Mouse (Mus musculus): Measurements from ENCODE around the gene Als2cl. TPM values are rescaled to one million over a fixed set of nuclear protein-coding genes. Genes with fewer than 3 reads are reported as not detected.

Als2cl gene
- total RNA-seq (2014; rRNA removed) = 5.8 and 9.0 TPM in 2 replicates
- 1.2 and 1.6 TPM in 2 replicates for polyA plus RNA-seq (2015; fragmentation: Nextera tagmentation; extraction: Ambion mirVana)

DNA sequence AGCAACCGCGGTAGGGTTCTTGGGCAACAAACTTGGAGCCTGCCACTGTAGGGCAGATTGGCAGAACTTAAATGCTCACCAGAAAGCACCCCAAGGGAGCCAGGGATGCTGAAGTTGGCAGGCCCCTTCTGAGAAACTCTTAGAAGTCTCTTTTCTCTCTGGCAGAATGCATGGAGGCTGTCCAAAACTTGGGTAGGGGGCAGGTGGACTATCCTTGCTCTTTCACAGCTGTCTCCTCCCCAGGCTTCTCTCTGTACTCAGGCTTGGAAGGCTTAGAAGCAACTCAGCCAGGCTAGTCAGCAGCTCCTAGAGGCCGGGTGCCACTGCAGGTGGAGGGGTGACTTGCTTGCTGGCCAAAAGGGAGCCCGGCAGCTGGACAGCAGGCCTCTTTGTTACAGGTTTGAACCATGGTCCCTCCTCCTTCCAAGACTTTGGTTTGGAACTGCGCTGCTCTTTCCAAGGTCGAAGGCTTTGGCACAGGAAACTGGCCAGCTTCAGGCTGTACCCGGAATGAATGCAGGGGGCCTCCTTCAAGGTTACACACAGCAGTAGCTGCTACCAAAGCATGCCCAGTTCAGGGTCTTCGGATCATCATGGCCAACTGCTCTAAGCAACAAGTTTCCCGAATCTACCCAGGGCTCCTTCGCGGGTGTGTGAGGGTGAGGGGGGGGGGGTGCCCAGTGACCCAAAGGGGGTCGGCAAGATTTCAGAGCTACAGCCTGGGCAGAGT lies at the start of gene Als2cl:
Gene Als2cl, plus strand, starts transcription at position 680 of the 730 bp plus-strand sequence.
- no peaks in the 10 kb centered on the region for H3K36me3 ChIP-seq (ENCODE audit: insufficient read depth, low read length)
- peak within 1 kb of the TSS; percentile 25 for H3K9ac ChIP-seq (replicated peaks; ENCODE audit: low read length, poor library complexity, severe bottlenecking)
- H3K4me2 ChIP-seq (ENCODE audit: low read depth, low read length, poor library complexity, severe bottlenecking) = peak within 1 kb of the TSS; percentile 92
- TF ChIP-seq CTCF (IDR thresholded peaks at IDR 0.05) = no peak
- H3K9me3 ChIP-seq (ENCODE audit: low read length) = no peaks in the 10 kb centered on the region
- DNase-seq (ENCODE audit: low spot score) (peak; percentile 69), ATAC-seq (ENCODE audit: low FRiP score) (peak; percentile 26; the same call in 1 of the 2 replicates)
- H3K4me1 ChIP-seq (ENCODE audit: insufficient read depth, low read length) = peaks cover 12% of the 10 kb centered on the region
- peaks cover 14% of the 10 kb centered on the region for H3K27me3 ChIP-seq (ENCODE audit: insufficient read depth, low read length)
- 14% methylated on average over 12 of the region's 12 CpGs for WGBS
- H3K27ac ChIP-seq (ENCODE audit: low read depth, low read length) = peak within 1 kb of the TSS; percentile 26; the same call in 1 of the 2 replicates
- H3K4me3 ChIP-seq (ENCODE audit: low read depth, low read length) = peak within 1 kb of the TSS; percentile 59

GRCm38 (mm10) chr9:110833021-110833420 lies 46.6 kb upstream of the Als2cl start:
- 70% methylated on average over 5 of the region's 5 CpGs for WGBS
- no peak overlapping the region for H3K9ac ChIP-seq (replicated peaks; ENCODE audit: low read length, poor library complexity, severe bottlenecking)
- no peaks in the 10 kb centered on the region for H3K4me1 ChIP-seq (ENCODE audit: insufficient read depth, low read length)
- H3K4me3 ChIP-seq (ENCODE audit: low read depth, low read length) = no peak overlapping the region
- H3K27ac ChIP-seq (ENCODE audit: low read depth, low read length) = no peak overlapping the region
- DNase-seq (ENCODE audit: low spot score) (no peak), ATAC-seq (ENCODE audit: low FRiP score) (no peak)
- H3K4me2 ChIP-seq (ENCODE audit: low read depth, low read length, poor library complexity, severe bottlenecking) = no peak overlapping the region
- TF ChIP-seq CTCF (IDR thresholded peaks at IDR 0.05) = no peak
- no peaks in the 10 kb centered on the region for H3K27me3 ChIP-seq (ENCODE audit: insufficient read depth, low read length)
- no peaks in the 10 kb centered on the region for H3K9me3 ChIP-seq (ENCODE audit: low read length)
- no peaks in the 10 kb centered on the region for H3K36me3 ChIP-seq (ENCODE audit: insufficient read depth, low read length)

DNA sequence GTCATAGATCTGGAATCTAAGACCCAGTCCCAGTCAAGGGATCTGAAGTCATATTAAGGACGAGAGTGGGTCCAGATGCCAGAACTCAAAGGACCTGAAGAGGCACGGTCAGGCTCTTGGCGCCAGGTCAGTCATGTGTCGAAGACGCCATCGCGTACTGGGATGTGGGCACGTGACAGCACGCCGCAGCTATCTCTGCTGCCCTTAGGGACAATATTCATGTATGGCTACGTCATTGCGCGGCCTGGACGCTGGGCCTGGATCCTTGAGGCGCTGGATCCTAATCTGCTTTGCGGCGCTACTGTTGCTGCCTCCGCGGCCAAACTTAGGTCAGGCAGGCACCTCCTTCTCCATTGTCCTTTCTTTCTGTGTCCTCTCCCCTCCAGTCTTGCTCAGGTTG lies 45.3 kb upstream of the Als2cl start, which contains the start of gene Prss45:
Gene Prss45, plus strand, starts transcription at position 178 of the 400 bp plus-strand sequence.
- no peak within 1 kb of the TSS for H3K27ac ChIP-seq (ENCODE audit: low read depth, low read length)
- H3K4me2 ChIP-seq (ENCODE audit: low read depth, low read length, poor library complexity, severe bottlenecking) = no peak within 1 kb of the TSS
- no peak for DNase-seq (ENCODE audit: low spot score)
- no peaks in the 10 kb centered on the region for H3K27me3 ChIP-seq (ENCODE audit: insufficient read depth, low read length)
- ATAC-seq (ENCODE audit: low FRiP score) = no peak
- H3K9me3 ChIP-seq (ENCODE audit: low read length) = no peaks in the 10 kb centered on the region
- H3K4me1 ChIP-seq (ENCODE audit: insufficient read depth, low read length) = no peaks in the 10 kb centered on the region
- no peak for TF ChIP-seq CTCF (IDR thresholded peaks at IDR 0.05)
- 71% methylated on average over 19 of the region's 19 CpGs for WGBS
- H3K36me3 ChIP-seq (ENCODE audit: insufficient read depth, low read length) = no peaks in the 10 kb centered on the region
- no peak within 1 kb of the TSS for H3K4me3 ChIP-seq (ENCODE audit: low read depth, low read length)
- no peak within 1 kb of the TSS for H3K9ac ChIP-seq (replicated peaks; ENCODE audit: low read length, poor library complexity, severe bottlenecking)

DNA sequence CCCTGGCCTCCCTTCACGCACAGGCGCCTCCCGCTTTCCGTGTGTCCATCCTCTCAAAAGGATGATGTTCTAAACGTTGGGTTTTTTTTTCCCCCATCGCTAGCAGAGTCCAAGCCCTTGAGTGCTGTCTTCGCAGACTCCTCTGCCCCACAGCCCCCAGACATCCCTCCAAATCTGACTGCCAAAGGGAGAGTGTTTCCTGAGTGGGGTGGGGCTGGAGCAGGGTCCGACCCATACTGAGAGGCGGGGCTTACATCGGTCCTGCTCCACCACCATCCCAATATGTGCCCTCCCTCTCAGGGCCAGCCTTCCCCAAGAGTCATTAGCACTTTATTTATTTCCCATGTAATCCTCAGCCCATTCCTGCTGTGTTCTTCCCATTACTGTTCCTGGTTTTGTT lies 44.7 kb upstream of the Als2cl start:
- ATAC-seq (ENCODE audit: low FRiP score) (no peak), DNase-seq (ENCODE audit: low spot score) (no peak)
- Histone ChIP-seq H3K4me3 (ENCODE audit: low read depth, low read length) (no peak overlapping the region), H3K9me3 (ENCODE audit: low read length) (no peaks in the 10 kb centered on the region), H3K27me3 (ENCODE audit: insufficient read depth, low read length) (no peaks in the 10 kb centered on the region), H3K9ac (replicated peaks; ENCODE audit: low read length, poor library complexity, severe bottlenecking) (no peak overlapping the region), H3K4me1 (ENCODE audit: insufficient read depth, low read length) (no peaks in the 10 kb centered on the region), H3K27ac (ENCODE audit: low read depth, low read length) (no peak overlapping the region), H3K36me3 (ENCODE audit: insufficient read depth, low read length) (no peaks in the 10 kb centered on the region), H3K4me2 (ENCODE audit: low read depth, low read length, poor library complexity, severe bottlenecking) (no peak overlapping the region)
- WGBS = 46% methylated on average over 10 of the region's 10 CpGs
- no peak for TF ChIP-seq CTCF (IDR thresholded peaks at IDR 0.05)

DNA sequence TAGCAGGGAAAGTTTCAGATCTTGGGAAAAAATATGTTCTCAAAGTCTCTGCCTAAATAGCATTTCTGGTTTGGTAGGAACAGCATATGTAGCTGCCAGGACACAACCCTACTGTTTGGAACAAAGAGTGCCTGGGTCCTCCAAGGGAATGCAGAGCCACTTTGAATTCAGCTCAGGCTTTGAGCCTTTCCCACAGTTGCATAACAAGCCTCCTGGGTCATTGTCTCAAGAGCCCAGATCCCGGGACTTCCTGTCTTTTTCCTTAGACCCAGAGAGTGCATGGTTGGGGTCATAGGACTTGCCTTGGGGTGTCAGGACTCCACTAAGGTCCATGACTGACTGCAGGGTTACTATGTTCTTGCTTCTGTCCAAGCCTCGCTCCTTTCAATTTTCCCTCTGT lies 43.6 kb upstream of the Als2cl start:
- H3K4me1 ChIP-seq (ENCODE audit: insufficient read depth, low read length) = no peaks in the 10 kb centered on the region
- 57% methylated on average over 2 of the region's 2 CpGs for WGBS
- H3K4me3 ChIP-seq (ENCODE audit: low read depth, low read length) = no peak overlapping the region
- no peaks in the 10 kb centered on the region for H3K27me3 ChIP-seq (ENCODE audit: insufficient read depth, low read length)
- no peaks in the 10 kb centered on the region for H3K9me3 ChIP-seq (ENCODE audit: low read length)
- no peaks in the 10 kb centered on the region for H3K36me3 ChIP-seq (ENCODE audit: insufficient read depth, low read length)
- H3K9ac ChIP-seq (replicated peaks; ENCODE audit: low read length, poor library complexity, severe bottlenecking) = no peak overlapping the region
- DNase-seq (ENCODE audit: low spot score) (peak; percentile 55), ATAC-seq (ENCODE audit: low FRiP score) (peak; percentile 49; the same call in 1 of the 2 replicates)
- TF ChIP-seq CTCF (IDR thresholded peaks at IDR 0.05) = no peak
- no peak overlapping the region for H3K4me2 ChIP-seq (ENCODE audit: low read depth, low read length, poor library complexity, severe bottlenecking)
- H3K27ac ChIP-seq (ENCODE audit: low read depth, low read length) = no peak overlapping the region

- Histone ChIP-seq H3K4me2 (ENCODE audit: low read depth, low read length, poor library complexity, severe bottlenecking) (no peak overlapping the region), H3K27ac (ENCODE audit: low read depth, low read length) (no peak overlapping the region), H3K9me3 (ENCODE audit: low read length) (no peaks in the 10 kb centered on the region), H3K9ac (replicated peaks; ENCODE audit: low read length, poor library complexity, severe bottlenecking) (no peak overlapping the region), H3K36me3 (ENCODE audit: insufficient read depth, low read length) (no peaks in the 10 kb centered on the region), H3K4me1 (ENCODE audit: insufficient read depth, low read length) (no peaks in the 10 kb centered on the region), H3K4me3 (ENCODE audit: low read depth, low read length) (no peak overlapping the region), H3K27me3 (ENCODE audit: insufficient read depth, low read length) (no peaks in the 10 kb centered on the region)
- TF ChIP-seq CTCF (IDR thresholded peaks at IDR 0.05) = no peak
- WGBS = 77% methylated on average over 6 of the region's 6 CpGs
- ATAC-seq (ENCODE audit: low FRiP score) (no peak), DNase-seq (ENCODE audit: low spot score) (no peak)
Measured at GRCm38 (mm10) chr9:110840905-110841304, 38.8 kb upstream of the Als2cl start.
